Comparison of ENCODE assay signal across 9 mouse cellular contexts in the genomic region with DNA sequence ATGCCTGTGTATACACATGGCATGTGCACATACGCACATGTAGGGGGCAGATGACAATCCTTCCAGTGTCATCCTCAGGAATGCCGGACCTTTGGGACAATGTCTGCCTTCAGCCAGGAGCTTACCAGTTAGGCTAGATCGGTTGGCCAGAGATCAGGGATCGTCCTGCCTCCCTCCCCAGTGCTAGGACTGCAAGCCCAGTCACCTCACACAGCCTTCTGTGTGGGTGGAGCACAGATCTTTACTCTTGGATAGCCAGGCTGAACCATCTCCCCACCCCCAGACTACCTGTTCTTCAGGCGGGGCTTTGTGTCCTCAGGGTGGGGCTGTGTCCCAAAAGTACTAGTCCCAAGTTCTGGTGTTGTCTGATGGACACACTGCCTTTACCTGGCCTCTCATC. TPM values are rescaled to one million over a fixed set of nuclear protein-coding genes. Genes with fewer than 3 reads are reported as not detected.
A peak's percentile ranks its signal among the peaks of the same experiment; 100 is the strongest.
DNase-seq lines count a peak whose midpoint lies in the region; TF ChIP-seq lines count a peak whose summit lies in the region.
"Had no signal": no experiment of that assay in that cellular context is flagged by ENCODE, and none has a peak within 500 bp of the region (broad histone marks: within the 10 kb centered on the region; RNA-seq: fewer than 3 reads in every experiment).

No protein-coding gene starts in this region.

- H3K9ac ChIP-seq in ES-Bruce4 (ENCODE audit: low read depth, poor library complexity, severe bottlenecking) = no peak overlapping the region

- intact Hi-C loops in left cerebral cortex, adult 2 months (cut with DNase I) = no loop called here

- 56% methylated on average over 5 of the region's 5 CpGs for WGBS in kidney, adult 2 months
- 69% methylated on average over 5 of the region's 5 CpGs for WGBS in limb, embryonic 10.5 days

- no peaks in the 10 kb centered on the region for H3K36me3 ChIP-seq in kidney, adult 2 months (ENCODE audit: control insufficient read depth, insufficient read depth, low read length)
- H3K36me3 ChIP-seq in ES-Bruce4 (ENCODE audit: control insufficient read depth, insufficient read depth, low read length, poor library complexity, severe bottlenecking) = no peaks in the 10 kb centered on the region
- no peaks in the 10 kb centered on the region for H3K36me3 ChIP-seq in limb, embryonic 10.5 days

- peaks cover 12% of the 10 kb centered on the region for H3K4me1 ChIP-seq in kidney, adult 2 months (ENCODE audit: control insufficient read depth, insufficient read depth, low read length)
- peaks cover 21% of the 10 kb centered on the region for H3K4me1 ChIP-seq in ES-Bruce4 (ENCODE audit: control insufficient read depth, insufficient read depth, low read length)
- H3K4me1 ChIP-seq in brown adipose tissue, adult 24 weeks (ENCODE audit: control insufficient read depth, insufficient read depth, insufficient read length, low read length) = peaks cover 41% of the 10 kb centered on the region
- peaks cover 69% of the 10 kb centered on the region for H3K4me1 ChIP-seq in limb, embryonic 10.5 days

- peak overlapping the region; percentile 27; the same call in 1 of the 2 replicates for H3K27ac ChIP-seq in kidney, adult 2 months (ENCODE audit: insufficient read depth, low read depth, low read length)
- peak overlapping the region; percentile 69 for H3K27ac ChIP-seq in ES-Bruce4 (ENCODE audit: insufficient read depth, low read length)
- peak overlapping the region; percentile 96 for H3K27ac ChIP-seq in brown adipose tissue, adult 24 weeks (replicated peaks; ENCODE audit: low read depth, low read length)
- H3K27ac ChIP-seq in limb, embryonic 10.5 days = peak overlapping the region; percentile 86
- no peak overlapping the region; the same call in 1 of the 2 replicates for H3K27ac ChIP-seq in left cerebral cortex, adult 2 months

- H3K4me3 ChIP-seq in kidney, adult 2 months (ENCODE audit: insufficient read depth, low read depth, low read length) = no peak overlapping the region
- H3K4me3 ChIP-seq in ES-Bruce4 (ENCODE audit: low read depth, low read length) = no peak overlapping the region
- no peak overlapping the region for H3K4me3 ChIP-seq in brown adipose tissue, adult 24 weeks (ENCODE audit: insufficient read depth, low read depth, low read length)
- no peak overlapping the region for H3K4me3 ChIP-seq in limb, embryonic 10.5 days
- no peak overlapping the region for H3K4me3 ChIP-seq in left cerebral cortex, adult 2 months

- no peaks in the 10 kb centered on the region for H3K27me3 ChIP-seq in kidney, adult 2 months (replicated peaks; ENCODE audit: control insufficient read depth, insufficient read depth, low read length)
- H3K27me3 ChIP-seq in ES-Bruce4 (ENCODE audit: control insufficient read depth, insufficient read depth, low read length, poor library complexity, severe bottlenecking) = no peaks in the 10 kb centered on the region
- no peaks in the 10 kb centered on the region for H3K27me3 ChIP-seq in limb, embryonic 10.5 days (ENCODE audit: low read depth, poor library complexity, severe bottlenecking)

- no peak for TF ChIP-seq CTCF in kidney, adult 2 months (conservative IDR thresholded peaks at IDR 0.05; ENCODE audit: insufficient read depth, insufficient read length, low read depth, low read length)
- TF ChIP-seq CTCF in ES-Bruce4 (IDR thresholded peaks at IDR 0.05; ENCODE audit: low read depth, low read length) = no peak
- no peak for TF ChIP-seq CTCF in left cerebral cortex, adult 2 months (IDR thresholded peaks at IDR 0.05)

- no peaks in the 10 kb centered on the region for H3K9me3 ChIP-seq in ES-Bruce4 (replicated peaks; ENCODE audit: control insufficient read depth, insufficient read depth, low read length, poor library complexity, severe bottlenecking)
- no peaks in the 10 kb centered on the region for H3K9me3 ChIP-seq in limb, embryonic 10.5 days (replicated peaks)

- 0 out of 2 replicates have a peak, but pooled peaks have one; percentile 47 for TF ChIP-seq EP300 in ES-Bruce4 (IDR thresholded peaks at IDR 0.05; ENCODE audit: insufficient read depth, low read depth, low read length)

- no peak for TF ChIP-seq POLR2A in kidney, adult 2 months (IDR thresholded peaks at IDR 0.05; ENCODE audit: low read depth, low read length)
- no peak for TF ChIP-seq POLR2A in ES-Bruce4 (IDR thresholded peaks at IDR 0.05; ENCODE audit: insufficient read depth, low read length)

- no peak for DNase-seq in kidney, adult 2 months
- no peak for DNase-seq in kidney, adult 11 months
- DNase-seq in limb, embryonic 10.5 days (ENCODE audit: low spot score) = no peak
- no peak for DNase-seq in thymus, postnatal 0 days (ENCODE audit: low spot score)
- no peak for DNase-seq in left cerebral cortex, adult 2 months (ENCODE audit: extremely low spot score in 1 of 2, low spot score in 2 of 2)
- no peak for DNase-seq in gastrocnemius, adult 18-20 months (ENCODE audit: low spot score)
- DNase-seq: embryo, embryonic 11 days had no signal

RNA-seq across cellular contexts. Expression of a gene that starts 13.6 kb away (rescaled TPM):
- 1.8 and 2.5 TPM in 2 replicates for polyA plus RNA-seq in kidney, adult 2 months (2012; rRNA removed)
- polyA plus RNA-seq in ES-Bruce4 (2011; ENCODE audit: insufficient read depth, insufficient read length, low read depth, missing spikeins) = 0.70 and 1.9 TPM in 2 replicates
- 0.55 TPM in 1 of 2 replicates, not detected in the other for polyA plus RNA-seq in brown adipose tissue, adult 24 weeks (2012; ENCODE audit: insufficient read depth, insufficient read length, missing spikeins)
- 0.19 and 0.33 TPM in 2 replicates for polyA plus RNA-seq in limb, embryonic 10.5 days (2016; fragmentation: Nextera tagmentation; extraction: Ambion mirVana)
- polyA plus RNA-seq in thymus, postnatal 0 days (2015; fragmentation: Nextera tagmentation; extraction: Ambion mirVana) = 6.0 and 7.8 TPM in 2 replicates
- total RNA-seq in left cerebral cortex, adult 2 months (2021) = under 1 TPM; 0.23 TPM
- total RNA-seq in gastrocnemius, adult 18-20 months (2021) = under 1 TPM; 0.09 to 0.14 TPM

RNA-seq across cellular contexts. Expression of a gene that starts 38.0 kb away (rescaled TPM):
- 15.9 and 16.6 TPM in 2 replicates for polyA plus RNA-seq in kidney, adult 2 months (2012; rRNA removed)
- 22.8 and 24.3 TPM in 2 replicates for polyA plus RNA-seq in ES-Bruce4 (2011; ENCODE audit: insufficient read depth, insufficient read length, low read depth, missing spikeins)
- 15.7 and 17.8 TPM in 2 replicates for polyA plus RNA-seq in brown adipose tissue, adult 24 weeks (2012; ENCODE audit: insufficient read depth, insufficient read length, missing spikeins)
- polyA plus RNA-seq in limb, embryonic 10.5 days (2016; fragmentation: Nextera tagmentation; extraction: Ambion mirVana) = 25.7 and 27.9 TPM in 2 replicates
- 45.4 and 52.4 TPM in 2 replicates for polyA plus RNA-seq in thymus, postnatal 0 days (2015; fragmentation: Nextera tagmentation; extraction: Ambion mirVana)
- total RNA-seq in left cerebral cortex, adult 2 months (2021) = 10 to 100 TPM; 47.6 to 49.9 TPM
- total RNA-seq in gastrocnemius, adult 18-20 months (2021) = 10 to 100 TPM; 23.5 to 23.9 TPM

RNA-seq across cellular contexts. Expression of a gene that starts 50.7 kb away (rescaled TPM):
- polyA plus RNA-seq in kidney, adult 2 months (2012; rRNA removed) = 22.2 and 23.3 TPM in 2 replicates
- polyA plus RNA-seq in ES-Bruce4 (2011; ENCODE audit: insufficient read depth, insufficient read length, low read depth, missing spikeins) = 88.2 and 102 TPM in 2 replicates
- polyA plus RNA-seq in brown adipose tissue, adult 24 weeks (2012; ENCODE audit: insufficient read depth, insufficient read length, missing spikeins) = 16.4 and 26.1 TPM in 2 replicates
- polyA plus RNA-seq in limb, embryonic 10.5 days (2016; fragmentation: Nextera tagmentation; extraction: Ambion mirVana) = 13.0 and 13.8 TPM in 2 replicates
- 5.3 and 8.0 TPM in 2 replicates for polyA plus RNA-seq in thymus, postnatal 0 days (2015; fragmentation: Nextera tagmentation; extraction: Ambion mirVana)
- total RNA-seq in left cerebral cortex, adult 2 months (2021) = 100 to 1,000 TPM; 108 to 132 TPM
- 10 to 100 TPM; 40.6 to 41.6 TPM for total RNA-seq in gastrocnemius, adult 18-20 months (2021)
